Mouse (Mus musculus): Measurements from ENCODE around the gene Myl4.

The Myl4 gene

GRCm38 (mm10) chr11:104631306-104631705, 80.8 kb downstream of the Myl4 start:
- in situ Hi-C loops (cut with MseI, MboI) = no loop called here

- in situ Hi-C loops (cut with MseI, MboI) = no loop called here
Observed at GRCm38 (mm10) chr11:104637010-104637409, 86.5 kb downstream of the Myl4 start.

GRCm38 (mm10) chr11:104638006-104638405, 87.5 kb downstream of the Myl4 start:
- in situ Hi-C loops (cut with MseI, MboI) = no loop called here

- in situ Hi-C loops (cut with MseI, MboI) = no loop called here
Observed at GRCm38 (mm10) chr11:104638906-104639305, 88.4 kb downstream of the Myl4 start.

- in situ Hi-C loops (cut with MseI, MboI) = no loop called here
Observed at GRCm38 (mm10) chr11:104639634-104640033, 89.2 kb downstream of the Myl4 start.

GRCm38 (mm10) chr11:104640894-104641293, 90.4 kb downstream of the Myl4 start:
- in situ Hi-C loops (cut with MseI, MboI) = no loop called here

- in situ Hi-C loops (cut with MseI, MboI) = no loop called here
Observed at GRCm38 (mm10) chr11:104643236-104643635, 92.8 kb downstream of the Myl4 start.

All from mouse trophoblast stem cell (cell line).